Mouse (Mus musculus): ENCODE results near the gene Slc26a1. TPM values are rescaled to one million over a fixed set of nuclear protein-coding genes. Genes with fewer than 3 reads are reported as not detected.
A peak's percentile ranks its signal among the peaks of the same experiment; 100 is the strongest.

Gene Slc26a1
- polyA plus RNA-seq, 1 experiment from 2014 or later: 2.1 TPM

GRCm38 (mm10) chr5:108695861-108696260, 20.5 kb upstream of the Slc26a1 start:
- WGBS: 92% methylated on average over 12 of the region's 12 CpGs
- no peak overlapping the region for H3K27ac ChIP-seq (ENCODE audit: low read depth, low read length)
- no peak overlapping the region for H3K4me3 ChIP-seq (ENCODE audit: low read depth, low read length)

GRCm38 (mm10) chr5:108694352-108695261, 19.2 kb upstream of the Slc26a1 start:
- Histone ChIP-seq H3K4me3 (ENCODE audit: low read depth, low read length) (peak overlapping the region; percentile 63), H3K9ac (ENCODE audit: low read length) (peak overlapping the region; percentile 64), H3K4me2 (ENCODE audit: low read length) (peak overlapping the region; percentile 89), H3K4me1 (ENCODE audit: control insufficient read depth, insufficient read depth, low read length) (peaks cover 5% of the 10 kb centered on the region; the same call in 1 of the 2 replicates), H3K27ac (ENCODE audit: low read depth, low read length) (0 out of 2 replicates have a peak overlapping the region, but pooled peaks have one; percentile 0), H3K9me3 (replicated peaks; ENCODE audit: control insufficient read depth, low read length) (no peaks in the 10 kb centered on the region), H3K36me3 (ENCODE audit: control insufficient read depth, insufficient read depth, low read length) (no peaks in the 10 kb centered on the region), H3K27me3 (replicated peaks; ENCODE audit: control insufficient read depth, insufficient read depth, low read length) (peaks cover 4% of the 10 kb centered on the region)
- WGBS: under 1% methylated on average over 72 of the region's 99 CpGs
- ATAC-seq (peak; percentile 59), DNase-seq (ENCODE audit: low spot score) (peak; percentile 35)

More at GRCm38 (mm10) chr5:108695861-108696260, 20.5 kb upstream of the Slc26a1 start:
- no peaks in the 10 kb centered on the region for H3K9me3 ChIP-seq (replicated peaks; ENCODE audit: control insufficient read depth, low read length)
- peak overlapping the region; percentile 89; the same call in 1 of the 2 replicates for H3K4me2 ChIP-seq (ENCODE audit: low read length)
- H3K36me3 ChIP-seq (ENCODE audit: control insufficient read depth, insufficient read depth, low read length): no peaks in the 10 kb centered on the region
- peaks cover 4% of the 10 kb centered on the region for H3K27me3 ChIP-seq (replicated peaks; ENCODE audit: control insufficient read depth, insufficient read depth, low read length)
- H3K4me1 ChIP-seq (ENCODE audit: control insufficient read depth, insufficient read depth, low read length): peaks cover 5% of the 10 kb centered on the region; the same call in 1 of the 2 replicates
- H3K9ac ChIP-seq (ENCODE audit: low read length): no peak overlapping the region
- DNase-seq (ENCODE audit: low spot score) (no peak), ATAC-seq (no peak)

GRCm38 (mm10) chr5:108693872-108694288, 18.5 kb upstream of the Slc26a1 start:
- Histone ChIP-seq H3K27ac (ENCODE audit: low read depth, low read length) (no peak overlapping the region), H3K4me1 (ENCODE audit: control insufficient read depth, insufficient read depth, low read length) (peaks cover 5% of the 10 kb centered on the region; the same call in 1 of the 2 replicates), H3K9me3 (replicated peaks; ENCODE audit: control insufficient read depth, low read length) (no peaks in the 10 kb centered on the region), H3K4me3 (ENCODE audit: low read depth, low read length) (peak overlapping the region; percentile 63), H3K4me2 (ENCODE audit: low read length) (peak overlapping the region; percentile 89), H3K36me3 (ENCODE audit: control insufficient read depth, insufficient read depth, low read length) (no peaks in the 10 kb centered on the region), H3K27me3 (replicated peaks; ENCODE audit: control insufficient read depth, insufficient read depth, low read length) (peaks cover 4% of the 10 kb centered on the region), H3K9ac (ENCODE audit: low read length) (peak overlapping the region; percentile 64)
- whole genome bisulfite sequencing: 1% methylated on average over 38 of the region's 43 CpGs
- DNase-seq (ENCODE audit: low spot score): peak; percentile 96
- peak; percentile 96 for ATAC-seq

GRCm38 (mm10) chr5:108692271-108692670, 16.9 kb upstream of the Slc26a1 start, which contains the start of gene Fgfrl1:
Fgfrl1 (plus strand) TSS chr5:108692382.
- H3K4me3 ChIP-seq (ENCODE audit: low read depth, low read length): peak within 1 kb of the TSS; percentile 63; the same call in 1 of the 2 replicates
- H3K9ac ChIP-seq (ENCODE audit: low read length): peak within 1 kb of the TSS; percentile 17
- H3K27ac ChIP-seq (ENCODE audit: low read depth, low read length): no peak within 1 kb of the TSS
- ATAC-seq (no peak), DNase-seq (ENCODE audit: low spot score) (no peak)
- H3K9me3 ChIP-seq (replicated peaks; ENCODE audit: control insufficient read depth, low read length): no peaks in the 10 kb centered on the region
- no peaks in the 10 kb centered on the region for H3K36me3 ChIP-seq (ENCODE audit: control insufficient read depth, insufficient read depth, low read length)
- peak within 1 kb of the TSS; percentile 89 for H3K4me2 ChIP-seq (ENCODE audit: low read length)
- peaks cover 5% of the 10 kb centered on the region; the same call in 1 of the 2 replicates for H3K4me1 ChIP-seq (ENCODE audit: control insufficient read depth, insufficient read depth, low read length)
- 6% methylated on average over 16 of the region's 18 CpGs for WGBS
- peaks cover 4% of the 10 kb centered on the region for H3K27me3 ChIP-seq (replicated peaks; ENCODE audit: control insufficient read depth, insufficient read depth, low read length)

GRCm38 (mm10) chr5:108691152-108691551, 15.8 kb upstream of the Slc26a1 start:
- WGBS: 81% methylated on average over 4 of the region's 4 CpGs
- Histone ChIP-seq H3K9ac (ENCODE audit: low read length) (no peak overlapping the region), H3K9me3 (replicated peaks; ENCODE audit: control insufficient read depth, low read length) (no peaks in the 10 kb centered on the region), H3K4me3 (ENCODE audit: low read depth, low read length) (no peak overlapping the region), H3K4me1 (ENCODE audit: control insufficient read depth, insufficient read depth, low read length) (peaks cover 5% of the 10 kb centered on the region; the same call in 1 of the 2 replicates), H3K36me3 (ENCODE audit: control insufficient read depth, insufficient read depth, low read length) (no peaks in the 10 kb centered on the region), H3K27ac (ENCODE audit: low read depth, low read length) (no peak overlapping the region), H3K27me3 (replicated peaks; ENCODE audit: control insufficient read depth, insufficient read depth, low read length) (peaks cover 4% of the 10 kb centered on the region), H3K4me2 (ENCODE audit: low read length) (no peak overlapping the region)
- ATAC-seq: no peak
- no peak for DNase-seq (ENCODE audit: low spot score)

- H3K4me1 ChIP-seq (ENCODE audit: control insufficient read depth, insufficient read depth, low read length): peaks cover 3% of the 10 kb centered on the region; the same call in 1 of the 2 replicates
- WGBS: 65% methylated on average over 5 of the region's 5 CpGs
- DNase-seq (ENCODE audit: low spot score): peak; percentile 71
- peaks cover 4% of the 10 kb centered on the region for H3K27me3 ChIP-seq (replicated peaks; ENCODE audit: control insufficient read depth, insufficient read depth, low read length)
- no peak for ATAC-seq
- H3K36me3 ChIP-seq (ENCODE audit: control insufficient read depth, insufficient read depth, low read length): no peaks in the 10 kb centered on the region
- H3K9ac ChIP-seq (ENCODE audit: low read length): no peak overlapping the region
- no peaks in the 10 kb centered on the region for H3K9me3 ChIP-seq (replicated peaks; ENCODE audit: control insufficient read depth, low read length)
- no peak overlapping the region for H3K4me3 ChIP-seq (ENCODE audit: low read depth, low read length)
- H3K27ac ChIP-seq (ENCODE audit: low read depth, low read length): no peak overlapping the region
- no peak overlapping the region for H3K4me2 ChIP-seq (ENCODE audit: low read length)
Observed at GRCm38 (mm10) chr5:108689091-108689490, 13.7 kb upstream of the Slc26a1 start.

GRCm38 (mm10) chr5:108680871-108681270, 5.5 kb upstream of the Slc26a1 start:
- WGBS: 89% methylated on average over 6 of the region's 6 CpGs
- no peak for DNase-seq (ENCODE audit: low spot score)
- Histone ChIP-seq H3K4me3 (ENCODE audit: low read depth, low read length) (no peak overlapping the region), H3K4me1 (ENCODE audit: control insufficient read depth, insufficient read depth, low read length) (peaks cover 10% of the 10 kb centered on the region), H3K27ac (ENCODE audit: low read depth, low read length) (no peak overlapping the region), H3K9ac (ENCODE audit: low read length) (no peak overlapping the region), H3K36me3 (ENCODE audit: control insufficient read depth, insufficient read depth, low read length) (no peaks in the 10 kb centered on the region), H3K9me3 (replicated peaks; ENCODE audit: control insufficient read depth, low read length) (no peaks in the 10 kb centered on the region), H3K4me2 (ENCODE audit: low read length) (no peak overlapping the region), H3K27me3 (replicated peaks; ENCODE audit: control insufficient read depth, insufficient read depth, low read length) (no peaks in the 10 kb centered on the region)
- no peak for ATAC-seq

GRCm38 (mm10) chr5:108679909-108680308, 4.5 kb upstream of the Slc26a1 start:
- Histone ChIP-seq H3K4me2 (ENCODE audit: low read length) (no peak overlapping the region), H3K4me1 (ENCODE audit: control insufficient read depth, insufficient read depth, low read length) (peaks cover 10% of the 10 kb centered on the region), H3K4me3 (ENCODE audit: low read depth, low read length) (no peak overlapping the region), H3K27me3 (replicated peaks; ENCODE audit: control insufficient read depth, insufficient read depth, low read length) (no peaks in the 10 kb centered on the region), H3K9me3 (replicated peaks; ENCODE audit: control insufficient read depth, low read length) (no peaks in the 10 kb centered on the region), H3K27ac (ENCODE audit: low read depth, low read length) (no peak overlapping the region), H3K36me3 (ENCODE audit: control insufficient read depth, insufficient read depth, low read length) (no peaks in the 10 kb centered on the region), H3K9ac (ENCODE audit: low read length) (no peak overlapping the region)
- no peak for DNase-seq (ENCODE audit: low spot score)
- WGBS: 58% methylated on average over 3 of the region's 3 CpGs
- no peak for ATAC-seq

Data from forebrain, embryonic 14.5 days (tissue).